Mouse (Mus musculus) retina, embryonic 14.5 days (tissue): ENCODE data around the gene Lrrfip1.
A peak's percentile ranks its signal among the peaks of the same experiment; 100 is the strongest.

Experiments used
- DNase-seq: peaks from one replicate; pipeline ENCODE4 v3.0.0-alpha.2; 2015; ENCODE audit warnings: low spot score

Gene Lrrfip1

DNA sequence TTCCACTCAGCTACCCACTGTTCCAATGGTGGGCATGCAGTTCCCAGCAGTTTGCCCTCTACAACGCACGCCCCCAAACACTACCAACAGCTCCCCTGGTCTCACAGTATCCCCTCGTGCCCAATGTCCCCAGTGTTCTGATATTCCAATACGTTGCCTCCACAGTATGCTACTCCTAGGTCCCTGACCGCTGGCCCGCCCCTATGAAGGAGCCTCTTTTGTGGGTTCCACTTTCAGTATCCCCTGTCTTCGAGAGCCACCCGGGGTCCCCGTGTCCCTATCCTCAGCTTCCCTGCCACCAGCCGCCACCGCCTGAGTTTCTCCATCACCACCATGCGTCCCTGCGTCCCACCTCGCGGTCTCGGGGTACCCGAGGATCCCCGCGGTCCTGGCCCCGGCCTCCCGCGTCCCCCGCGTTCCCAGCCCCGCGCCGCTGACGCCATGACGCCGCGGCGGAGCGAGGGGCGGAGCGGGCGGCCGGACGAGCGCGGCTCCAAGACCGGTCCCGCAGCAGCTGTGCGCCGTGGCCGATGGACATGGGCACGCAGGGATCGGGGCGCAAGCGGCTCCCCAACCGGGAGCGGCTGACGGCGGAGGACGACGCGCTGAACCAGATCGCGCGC lies at the start of gene Lrrfip1:
Gene Lrrfip1, plus strand, starts transcription at position 470 of the 623 bp plus-strand sequence.
- peak; percentile 68 for DNase-seq

- no peak for DNase-seq
These were observed 49.2 kb upstream of the Lrrfip1 start for GRCm38 (mm10) chr1:90949309-90949708.

DNA sequence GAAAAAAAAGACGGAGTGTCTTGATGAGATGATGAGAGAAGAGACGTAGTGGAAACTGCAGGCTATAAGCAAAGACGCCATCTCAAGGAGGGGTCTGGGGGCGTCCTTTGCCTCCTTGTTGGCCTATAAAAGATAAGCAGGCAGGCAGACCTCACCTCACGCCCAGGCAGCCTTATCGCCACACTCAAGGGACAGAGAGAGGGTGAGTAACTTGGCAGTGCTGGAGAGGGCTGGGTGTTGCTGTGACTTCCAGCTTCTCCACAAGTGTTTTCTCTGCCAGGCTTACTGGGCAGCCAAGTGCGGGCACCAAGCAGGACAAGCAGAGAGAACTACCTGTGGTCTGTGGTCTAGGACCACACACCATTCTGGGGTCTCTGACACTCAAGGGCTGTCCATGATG lies 46.9 kb upstream of the Lrrfip1 start:
- no peak for DNase-seq

DNA sequence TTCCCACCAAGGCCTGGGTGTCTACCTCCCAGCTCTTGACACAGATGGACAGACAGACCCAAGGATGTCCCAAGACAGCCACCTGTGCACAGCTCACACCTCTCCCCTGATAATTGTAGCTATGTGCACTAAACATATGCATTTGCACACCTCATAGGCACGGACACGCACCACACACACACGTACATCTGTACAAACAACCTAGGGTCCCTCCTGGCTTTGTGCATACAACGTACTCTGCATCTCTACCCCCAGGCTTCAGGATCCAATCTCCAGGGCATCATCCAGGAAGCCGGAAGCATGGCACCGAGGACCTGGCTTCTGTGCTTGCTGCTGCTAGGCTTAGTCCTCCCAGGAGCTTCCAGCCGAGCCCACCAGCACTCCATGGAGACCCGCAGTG lies 45.7 kb upstream of the Lrrfip1 start, which contains the start of gene Prlh:
Gene Prlh, plus strand, starts transcription at position 301 of the 400 bp plus-strand sequence.
- no peak for DNase-seq

DNA sequence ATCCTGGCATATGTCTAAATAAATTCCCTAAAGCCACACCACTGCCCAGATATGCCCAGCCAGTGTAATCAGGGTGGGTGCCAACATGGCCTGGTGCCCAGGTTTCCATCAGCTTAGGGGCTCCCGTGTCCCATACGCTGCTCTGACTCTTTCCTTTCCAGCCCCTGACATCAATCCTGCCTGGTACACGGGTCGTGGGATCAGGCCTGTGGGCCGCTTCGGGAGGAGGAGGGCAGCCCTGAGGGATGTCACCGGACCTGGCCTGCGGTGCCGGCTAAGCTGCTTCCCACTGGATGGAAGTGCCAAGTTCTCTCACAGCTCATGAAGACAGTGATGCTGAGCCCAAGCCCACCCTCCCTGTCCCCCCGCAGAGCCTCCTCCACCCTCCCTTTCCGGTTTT lies 44.8 kb upstream of the Lrrfip1 start:
- DNase-seq: no peak

GRCm38 (mm10) chr1:90956245-90957096 lies 42.1 kb upstream of the Lrrfip1 start:
- DNase-seq: peak; percentile 90

DNA sequence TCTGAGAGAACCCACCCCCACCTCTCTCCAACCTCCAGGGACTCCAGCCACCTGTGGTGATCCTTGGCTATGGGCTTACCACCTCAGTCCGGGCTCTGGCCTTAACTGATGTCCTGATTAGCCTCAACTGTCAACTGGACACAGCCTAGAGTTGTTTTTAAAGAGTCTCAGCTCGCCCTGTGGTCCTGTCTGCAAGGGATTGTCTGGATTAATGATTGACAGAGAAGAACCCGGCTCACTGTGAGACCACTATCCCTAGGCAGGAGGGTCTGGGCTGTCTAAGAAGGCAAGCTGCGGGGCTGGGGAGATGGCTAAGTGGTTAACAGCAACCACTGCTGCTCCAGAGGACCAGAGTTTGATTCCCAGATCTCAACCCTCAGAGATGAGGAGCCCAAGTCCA lies 36.0 kb upstream of the Lrrfip1 start:
- DNase-seq: no peak

DNA sequence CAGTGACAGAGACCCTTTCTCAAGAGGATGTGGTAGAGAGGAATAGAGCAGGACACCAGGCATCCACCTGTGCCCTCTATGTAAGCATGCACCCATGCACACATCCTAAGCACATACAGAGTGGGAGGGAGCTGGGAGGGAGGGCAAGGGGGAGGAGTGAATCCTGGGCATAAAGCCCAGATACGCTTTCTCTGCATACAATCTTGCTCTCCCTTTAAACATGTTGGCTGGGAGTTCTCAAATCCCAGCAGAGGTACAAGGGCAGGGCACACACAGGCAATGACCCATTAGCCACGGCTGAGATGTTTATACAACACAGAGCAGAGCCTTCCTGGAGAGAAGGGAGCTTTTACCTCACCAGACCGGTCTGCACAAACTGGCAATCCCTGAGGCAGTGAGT lies 35.5 kb upstream of the Lrrfip1 start:
- no peak for DNase-seq

DNA sequence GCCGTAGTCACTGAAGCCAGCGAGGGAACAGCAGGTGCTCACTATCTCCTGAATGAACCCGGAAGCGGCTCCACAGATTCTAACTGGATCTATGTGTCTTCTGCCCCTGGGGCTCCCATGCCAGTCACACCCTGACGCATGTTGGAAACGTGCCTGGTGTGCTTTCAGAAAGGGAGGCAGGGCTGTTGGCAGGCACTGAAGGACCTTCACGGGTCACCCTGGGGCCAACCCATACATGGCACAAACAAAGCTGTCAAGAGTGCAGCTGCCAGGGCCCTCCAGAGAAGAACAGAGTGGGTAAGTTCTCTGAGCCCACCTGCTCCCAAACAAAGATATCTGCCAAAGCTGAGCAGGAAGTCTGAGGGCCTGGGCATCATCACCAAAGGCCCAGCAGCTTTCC lies 31.0 kb upstream of the Lrrfip1 start:
- no peak for DNase-seq

DNA sequence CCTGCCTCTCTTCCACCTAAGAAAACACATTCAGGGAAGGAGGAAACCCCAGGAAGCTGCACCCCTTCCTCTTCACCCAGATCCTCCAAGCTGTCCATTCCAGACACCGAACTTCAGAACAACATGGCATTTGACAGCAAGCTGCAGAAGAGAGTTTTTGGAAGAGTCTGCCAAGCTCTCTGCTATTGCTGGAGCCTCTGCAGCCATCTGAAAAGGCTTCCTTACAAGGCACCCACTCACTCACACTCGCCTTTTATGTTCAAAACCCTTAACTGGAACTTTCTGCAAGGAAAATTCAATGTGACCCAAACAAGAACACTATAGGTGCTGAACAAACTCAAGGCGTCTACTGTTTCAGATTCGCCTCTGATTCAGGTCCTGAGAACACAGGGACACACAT lies 29.9 kb upstream of the Lrrfip1 start:
- no peak for DNase-seq

DNA sequence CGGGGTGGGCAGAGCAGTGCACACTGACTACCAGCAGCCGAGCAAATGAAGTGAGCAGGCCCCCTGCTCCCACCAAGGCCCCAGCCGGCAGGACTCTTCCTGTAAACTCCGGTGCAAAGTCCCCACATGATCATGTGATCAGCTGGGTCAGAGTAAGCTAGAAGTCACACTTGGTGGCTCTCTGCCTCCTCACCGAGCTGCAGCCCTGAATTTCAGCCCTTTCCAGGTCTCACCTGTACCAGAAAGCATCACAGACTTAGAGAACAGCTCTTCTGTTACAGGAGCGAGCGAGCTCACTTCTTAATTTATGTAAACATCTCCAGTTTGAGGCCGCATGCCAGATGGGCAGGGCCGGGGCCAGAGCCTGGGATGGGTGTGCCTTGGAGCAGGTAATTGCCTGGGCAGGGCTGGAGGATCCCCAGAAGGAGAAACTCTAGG lies 29.2 kb upstream of the Lrrfip1 start, which contains the start of gene Rab17:
Gene Rab17, minus strand, starts transcription at position 315 of the 438 bp plus-strand sequence.
- DNase-seq: no peak

GRCm38 (mm10) chr1:90969881-90970390 lies 28.6 kb upstream of the Lrrfip1 start:
- no peak for DNase-seq

DNA sequence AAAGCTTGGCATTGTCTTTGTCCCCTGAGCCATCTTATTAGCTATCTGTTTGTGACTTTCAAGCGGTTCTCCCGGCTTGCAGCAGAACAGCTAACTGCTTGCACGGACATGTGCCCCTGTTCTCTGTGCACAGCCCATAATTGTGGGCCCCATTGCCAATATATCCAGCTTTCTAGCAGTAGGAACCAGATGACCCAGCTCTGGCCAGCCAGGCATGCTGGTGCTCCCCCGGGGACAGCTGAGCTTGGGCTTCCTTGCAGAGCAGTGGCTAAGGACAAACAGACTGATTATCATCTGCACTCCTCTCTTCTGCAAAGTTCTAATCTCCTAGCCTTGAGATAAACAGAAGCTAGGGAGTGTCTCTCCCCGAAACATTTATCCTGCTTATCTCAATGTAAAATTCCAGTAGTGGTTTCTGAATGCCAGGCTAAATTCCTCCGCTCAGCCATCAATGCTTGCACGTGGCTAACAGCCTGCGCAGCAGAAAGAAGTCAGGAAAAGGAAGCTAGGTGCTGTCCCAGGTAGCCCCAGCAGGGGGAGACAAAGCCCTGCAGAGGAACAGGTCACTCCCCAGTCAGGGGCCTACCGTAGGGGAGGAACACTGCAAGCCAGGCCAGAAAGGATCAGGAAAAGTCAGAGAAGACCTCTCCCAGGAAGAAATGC lies 25.5 kb upstream of the Lrrfip1 start:
- DNase-seq: peak; percentile 98

DNA sequence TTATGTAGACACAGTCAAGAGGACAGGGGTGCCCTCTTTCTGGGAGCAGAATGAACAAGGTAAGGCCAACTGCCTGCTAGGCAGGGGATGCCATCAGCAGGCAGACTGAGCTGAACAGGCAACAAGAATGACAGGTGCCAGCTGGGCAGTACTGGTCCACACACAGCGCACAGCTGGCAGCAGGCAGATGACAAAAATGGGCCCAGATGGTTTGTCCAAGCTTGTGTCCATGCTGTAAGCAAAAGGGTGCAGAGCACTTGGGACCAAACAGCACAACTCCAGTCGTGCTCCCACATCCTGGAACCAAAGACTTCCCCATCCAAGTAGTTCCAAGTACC lies 25.0 kb upstream of the Lrrfip1 start:
- DNase-seq: no peak

- peak; percentile 77 for DNase-seq
These were observed 23.5 kb upstream of the Lrrfip1 start for GRCm38 (mm10) chr1:90974906-90975649.

DNA sequence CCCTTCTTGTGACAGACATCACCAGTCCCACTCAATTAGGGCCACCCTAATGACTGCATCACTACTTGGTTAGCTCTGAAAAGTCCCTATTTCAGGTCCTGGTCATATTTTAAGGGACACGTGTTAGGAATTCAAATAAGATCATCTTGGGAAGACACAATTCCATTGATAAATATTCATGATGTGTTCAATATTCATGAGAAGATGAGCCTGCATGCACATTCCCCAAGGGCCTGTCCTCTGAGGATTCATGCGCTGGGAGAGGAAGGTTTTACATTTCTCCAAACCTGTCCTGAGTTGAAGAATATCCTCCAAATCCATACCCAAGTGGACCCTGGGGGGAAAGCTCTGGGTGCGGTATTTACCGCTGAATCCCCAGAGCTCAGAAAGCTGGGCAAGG lies 22.6 kb upstream of the Lrrfip1 start:
- no peak for DNase-seq

DNA sequence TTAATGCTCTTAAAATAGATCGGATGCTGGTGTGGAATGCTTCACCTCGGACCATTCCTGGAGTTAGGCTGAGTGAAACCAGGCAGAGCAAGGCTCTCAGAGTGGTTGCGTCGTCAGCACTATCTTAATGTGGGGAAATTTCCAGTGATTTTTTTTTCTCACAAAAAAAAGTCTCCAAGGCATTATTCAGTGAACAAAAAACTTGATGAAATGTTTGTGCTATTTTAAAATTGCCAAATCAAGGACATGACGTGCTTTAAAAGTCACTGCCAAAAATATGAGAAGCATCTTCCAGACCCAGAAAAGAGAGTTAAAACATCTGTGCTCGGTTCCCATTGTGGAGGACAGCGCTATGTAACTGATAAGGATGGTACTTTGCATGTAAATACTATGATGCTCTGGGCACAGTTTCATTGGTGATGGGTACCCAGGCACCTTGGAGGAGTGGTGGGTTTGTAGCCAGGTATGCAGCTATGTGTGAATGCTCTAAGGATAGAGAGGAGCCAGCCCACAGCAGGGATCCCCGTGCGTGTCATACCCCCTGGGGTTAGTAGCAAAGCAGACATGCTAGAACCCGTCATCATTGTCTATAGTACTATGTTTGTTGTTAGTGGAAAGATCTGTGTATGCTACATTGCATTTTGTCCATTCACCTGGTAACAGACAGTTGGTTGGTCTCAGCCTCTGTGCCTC lies 17.8 kb upstream of the Lrrfip1 start:
- DNase-seq: no peak

DNA sequence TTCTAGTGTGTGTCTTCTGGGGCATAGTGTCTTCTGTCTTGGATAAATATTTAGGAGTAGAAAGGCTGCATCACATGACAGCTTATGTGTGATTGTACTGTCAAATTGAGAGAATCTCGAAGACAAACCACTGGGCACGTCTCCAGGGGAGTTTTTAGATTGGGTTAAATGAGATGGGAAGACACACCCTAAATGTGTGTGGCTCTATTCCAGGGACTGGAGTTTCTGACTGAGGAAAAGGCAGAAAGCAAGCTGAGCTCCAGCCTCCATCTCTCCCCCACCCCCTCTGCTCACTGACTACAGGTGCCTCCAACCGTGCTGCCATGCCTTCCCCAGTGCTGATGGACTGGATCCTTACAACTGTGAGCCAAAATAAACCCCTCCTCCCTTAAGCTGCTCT lies 17.2 kb upstream of the Lrrfip1 start:
- DNase-seq: no peak

- DNase-seq: no peak
These were observed 2.6 kb upstream of the Lrrfip1 start for GRCm38 (mm10) chr1:90995916-90996315.

DNA sequence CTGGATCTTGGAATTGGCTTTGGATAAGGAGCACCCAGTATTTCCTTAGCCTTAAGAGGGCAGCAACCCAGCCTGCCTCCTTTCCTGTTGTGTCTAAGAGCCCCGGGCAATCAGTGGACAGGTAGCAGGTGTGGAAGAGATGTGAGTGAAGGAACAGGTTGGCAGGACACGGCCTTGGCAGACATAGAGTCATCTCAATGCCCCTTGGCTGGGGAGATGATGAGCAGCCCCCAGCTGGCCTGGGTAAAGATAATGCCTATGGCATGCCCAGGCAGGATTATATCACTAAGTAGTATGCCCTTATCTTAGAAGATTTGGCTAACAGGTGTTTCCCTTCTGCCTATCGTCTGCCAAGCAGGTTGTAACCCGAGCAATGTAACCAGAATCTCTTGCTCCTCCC lies 1.4 kb upstream of the Lrrfip1 start:
- no peak for DNase-seq

- DNase-seq: no peak
These were observed 896 bp upstream of the Lrrfip1 start for GRCm38 (mm10) chr1:90997641-90998040.
